Mouse (Mus musculus): Measurements from ENCODE around the gene Mboat2.

Gene Mboat2

DNA sequence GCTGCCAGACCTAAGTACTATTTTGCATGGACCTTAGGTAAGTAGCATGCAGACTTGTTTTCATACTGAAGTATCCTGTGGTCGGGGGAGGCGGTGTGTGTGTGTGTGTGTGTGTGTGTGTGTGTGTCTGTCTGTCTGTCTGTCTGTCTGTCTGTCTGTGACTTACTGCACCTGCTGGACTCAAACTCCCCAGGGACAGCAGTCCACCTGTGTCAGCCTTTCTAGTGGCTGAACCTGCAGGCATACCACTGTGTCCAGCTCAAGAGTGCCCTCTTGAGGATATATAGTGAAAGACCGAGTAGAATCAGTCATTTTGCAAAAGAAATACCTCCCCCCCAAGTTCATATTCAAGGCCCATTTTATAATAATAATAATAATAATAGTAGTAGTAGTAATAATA is 117.7 kb downstream of the Mboat2 start:
- no peak for DNase-seq (ENCODE audit: low spot score in 2 of 2)

DNA sequence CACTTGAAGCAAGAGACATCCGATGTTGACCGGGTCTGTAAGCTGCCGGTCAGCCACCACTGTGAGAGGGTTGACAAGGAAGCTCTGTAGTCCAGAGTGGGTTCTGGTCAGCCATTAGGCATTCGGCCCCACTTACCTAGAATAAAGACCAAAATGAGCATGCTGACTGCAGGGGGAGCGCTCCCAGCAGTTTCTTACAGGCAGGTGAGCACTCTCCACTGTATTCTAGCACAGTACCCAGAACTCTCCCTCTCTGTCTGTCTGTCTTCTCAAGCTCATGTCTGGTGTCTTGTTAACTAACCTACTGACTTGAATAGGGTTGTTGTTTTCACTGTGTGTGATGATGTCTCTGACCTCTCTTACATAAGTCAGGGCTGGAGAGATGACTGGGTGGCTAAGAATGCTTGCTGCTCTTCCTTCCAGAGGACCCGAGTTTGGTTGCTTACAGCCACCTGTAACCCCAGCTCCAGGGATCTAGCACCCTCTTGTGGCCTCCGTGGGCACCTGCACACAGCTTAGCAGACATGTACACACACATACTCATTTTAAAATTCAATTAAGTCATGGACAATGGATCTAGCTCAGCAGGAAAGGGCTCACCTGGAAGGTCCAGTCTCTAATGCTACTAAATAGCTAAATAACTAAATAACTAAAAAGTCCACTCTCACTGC is 119.8 kb downstream of the Mboat2 start:
- no peak for DNase-seq (ENCODE audit: low spot score in 2 of 2)

DNA sequence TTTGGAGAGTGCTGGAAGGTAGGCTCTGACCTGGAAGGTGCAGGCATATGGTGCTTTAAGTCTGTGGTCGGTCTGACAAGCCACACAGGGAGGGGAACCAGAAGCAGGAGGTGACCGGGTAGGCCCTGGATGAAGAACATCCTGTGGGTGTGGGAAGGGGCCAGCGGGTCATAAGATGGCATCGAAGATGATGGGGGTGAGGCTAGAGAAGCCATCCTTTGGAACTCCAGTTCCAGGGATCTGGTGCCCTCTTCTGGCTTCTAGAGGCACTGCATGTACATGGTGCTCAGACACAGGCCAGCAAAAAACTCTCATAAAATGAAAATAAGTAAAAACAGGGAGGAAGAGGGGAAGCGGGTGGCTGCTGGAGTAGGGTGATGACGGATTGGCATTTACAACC is 121.5 kb downstream of the Mboat2 start:
- peak; percentile 38 to 53 for DNase-seq (ENCODE audit: low spot score in 2 of 2)

DNA sequence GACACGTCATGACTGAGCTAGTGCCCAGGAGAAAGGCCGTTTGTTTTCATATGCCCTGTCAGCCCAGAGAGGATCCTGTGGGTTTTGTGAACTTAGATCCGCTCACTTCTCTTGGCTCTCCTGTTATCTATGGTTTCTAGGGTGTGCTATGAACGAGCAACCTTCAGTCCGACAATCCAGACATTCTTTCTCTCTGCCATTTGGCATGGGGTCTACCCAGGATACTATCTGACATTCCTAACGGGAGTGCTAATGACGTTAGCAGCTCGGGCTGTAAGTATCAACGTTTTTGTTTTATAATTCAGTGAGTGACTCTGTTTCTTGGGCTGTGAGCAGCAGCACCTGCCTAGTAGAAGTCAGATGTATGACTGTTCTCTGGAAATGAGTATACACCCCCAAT is 124.5 kb downstream of the Mboat2 start:
- DNase-seq (ENCODE audit: low spot score in 2 of 2), result no peak

DNA sequence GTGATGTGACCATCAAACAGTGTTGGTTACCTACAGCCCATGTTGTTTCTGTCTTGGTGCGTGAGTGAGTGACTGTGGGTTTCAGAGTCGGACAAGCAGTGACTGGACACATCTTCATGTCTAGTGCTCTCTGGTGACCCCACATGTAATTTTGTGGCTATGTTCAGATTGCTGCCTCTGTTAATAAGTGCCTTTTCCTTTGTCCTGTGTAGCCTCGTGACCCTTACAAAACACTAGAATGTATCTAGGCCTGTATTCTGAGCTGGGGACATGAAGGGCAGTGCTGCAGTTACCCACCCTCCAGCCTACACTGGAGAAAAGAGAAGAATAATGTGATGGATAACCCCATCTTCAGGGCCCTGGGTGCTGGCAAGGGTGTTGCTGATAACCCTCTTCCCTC is 127.8 kb downstream of the Mboat2 start:
- no peak for DNase-seq (ENCODE audit: low spot score in 2 of 2)

DNA sequence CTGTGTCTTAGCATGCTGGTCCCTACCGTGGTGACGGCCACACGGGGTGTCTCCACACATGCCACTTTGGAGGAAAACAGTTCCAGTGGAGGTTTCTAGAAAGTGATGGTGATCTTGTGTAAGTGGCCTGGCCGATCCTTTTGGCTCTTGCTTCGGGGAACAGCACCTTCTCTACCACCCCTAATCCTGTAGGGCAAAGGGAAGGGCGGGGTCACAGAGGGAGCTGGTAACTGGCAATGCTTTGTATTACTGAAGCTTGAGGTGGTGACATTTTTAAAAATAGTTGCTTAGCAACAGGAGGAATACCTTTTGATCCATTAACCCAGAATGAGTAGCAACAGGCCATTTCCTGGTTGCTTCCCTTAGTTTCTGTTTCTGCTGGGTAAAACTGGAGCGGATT is 131.1 kb downstream of the Mboat2 start:
- no peak for DNase-seq (ENCODE audit: low spot score in 2 of 2)

DNA sequence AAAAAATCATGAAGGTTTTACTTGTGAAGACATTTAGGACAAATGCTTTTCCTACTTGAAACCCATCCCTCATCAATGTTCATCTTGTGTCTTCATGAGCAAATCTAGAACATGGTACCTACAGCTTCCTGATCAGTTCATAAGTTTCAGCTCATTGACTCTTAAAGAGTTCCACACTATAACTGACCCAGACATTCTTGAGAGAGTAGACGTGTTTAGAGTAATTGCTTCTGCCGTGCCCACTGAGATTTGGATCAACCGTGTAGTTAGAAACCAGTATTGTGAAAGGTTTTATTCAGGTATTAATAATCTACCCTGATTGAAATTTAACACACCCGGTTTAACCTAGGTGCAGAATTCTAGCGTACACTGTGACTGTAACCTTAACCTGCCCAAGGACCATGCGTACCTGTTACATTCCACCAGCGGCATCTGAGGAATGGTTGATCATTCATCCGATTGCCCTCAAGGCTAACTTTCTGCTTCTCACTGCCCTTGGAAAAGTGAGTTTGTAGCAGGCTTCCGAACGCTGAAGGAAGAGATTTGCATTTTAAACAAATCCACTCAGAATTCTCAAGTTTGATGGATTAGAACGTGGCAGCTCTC is 131.8 kb downstream of the Mboat2 start:
- no peak for DNase-seq (ENCODE audit: low spot score in 2 of 2)

DNA sequence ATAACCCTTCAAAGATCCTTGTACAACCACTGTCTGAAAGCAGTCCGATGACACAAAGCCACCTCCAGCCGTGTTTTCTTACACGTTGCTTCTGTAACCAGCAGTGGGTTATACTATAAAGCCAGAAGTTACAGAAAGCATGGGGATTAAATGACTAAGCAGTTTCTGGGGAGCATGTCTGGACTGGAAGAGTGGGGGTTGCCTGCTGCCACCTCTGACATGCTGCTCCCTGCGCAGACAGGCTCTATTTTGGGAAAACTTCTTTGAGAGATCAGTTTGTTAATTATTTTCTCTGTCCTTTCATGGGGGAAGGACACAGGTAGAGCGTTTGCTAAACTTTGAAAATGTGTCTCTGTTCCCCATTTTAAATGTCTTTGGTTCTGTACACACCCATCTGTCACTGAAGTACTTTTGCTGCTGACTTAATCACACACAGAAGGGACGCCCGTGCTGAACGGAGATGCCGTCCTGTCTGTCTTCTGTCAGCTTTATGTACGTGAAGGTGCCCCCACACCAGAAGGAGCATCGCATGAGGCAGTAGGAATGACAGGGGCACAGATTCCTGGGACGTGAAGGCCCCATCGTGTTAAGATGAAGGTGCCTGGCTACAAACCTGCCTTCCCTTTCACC is 132.8 kb downstream of the Mboat2 start:
- peak; percentile 50 to 52 for DNase-seq (ENCODE audit: low spot score in 2 of 2)

DNA sequence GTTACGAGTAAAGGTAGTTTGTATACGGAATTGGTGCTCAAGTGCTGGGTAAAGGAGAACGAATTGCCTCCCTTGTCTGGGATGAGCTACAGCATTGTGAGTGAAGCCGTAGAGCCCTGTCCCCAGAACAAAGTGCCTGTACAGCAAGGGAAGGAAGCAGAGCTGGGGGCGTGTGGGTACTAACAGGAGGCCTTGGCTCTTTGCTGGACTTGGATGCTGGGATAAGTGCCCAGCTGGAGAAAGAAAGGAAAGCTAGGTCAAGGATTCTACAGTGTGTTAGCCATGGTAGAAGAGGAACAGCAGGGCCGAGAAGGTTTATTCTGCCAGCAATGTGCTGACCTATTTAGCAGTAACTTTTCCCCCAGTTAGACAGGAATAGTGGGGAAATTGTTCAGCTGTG is 134.7 kb downstream of the Mboat2 start:
- no peak for DNase-seq (ENCODE audit: low spot score in 2 of 2)

DNA sequence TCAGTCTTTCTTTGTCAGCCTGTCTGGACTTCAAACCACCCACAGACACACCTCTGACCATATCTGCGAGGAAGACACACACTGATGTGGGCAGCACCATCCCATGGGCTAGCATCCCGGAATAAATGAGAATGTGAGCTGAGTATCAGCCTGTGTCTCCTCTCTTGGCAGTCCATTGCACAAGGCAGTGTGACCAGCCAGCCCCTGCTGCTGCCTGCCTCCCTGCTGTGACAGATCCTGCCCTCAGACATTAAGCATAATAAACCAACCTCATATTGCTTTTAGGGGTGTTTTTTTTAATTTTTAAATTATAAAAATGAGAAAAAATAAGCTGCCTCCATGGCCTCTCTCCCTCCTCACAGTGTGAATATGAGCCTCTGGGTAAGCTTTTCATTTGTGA is 135.4 kb downstream of the Mboat2 start:
- DNase-seq (ENCODE audit: low spot score in 2 of 2), result no peak

DNA sequence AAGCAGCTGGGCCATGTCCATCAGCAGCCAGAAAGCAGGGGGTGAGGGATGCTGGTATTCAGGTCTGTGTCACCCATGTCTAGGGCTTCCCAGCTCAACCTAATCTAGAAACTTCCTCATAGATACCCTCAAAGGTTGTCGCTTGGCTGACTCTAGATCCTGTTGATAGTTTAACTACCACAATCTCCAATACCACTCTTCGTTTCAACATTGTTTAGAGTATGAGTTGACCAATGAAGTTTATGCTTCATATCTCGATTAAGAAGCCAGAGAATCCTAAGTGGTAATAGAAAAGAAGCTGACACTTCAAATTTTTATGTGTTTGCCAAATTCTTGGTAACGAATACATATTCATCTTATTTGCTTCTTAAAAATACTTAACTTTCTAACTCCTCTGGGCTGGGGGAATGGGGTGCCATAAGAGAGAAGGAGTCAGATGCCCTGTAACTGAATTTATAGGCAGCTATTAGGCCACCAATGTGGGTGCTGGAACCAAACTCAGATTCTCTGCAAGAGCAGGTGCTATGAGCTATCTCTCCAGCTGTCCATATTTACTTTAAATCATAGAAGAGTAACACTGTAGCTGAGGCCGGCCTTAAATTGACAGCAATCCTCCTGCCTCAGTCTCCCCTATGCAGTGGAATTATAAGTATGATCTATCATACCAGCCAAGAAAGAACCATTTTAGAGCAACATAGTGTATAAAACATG is 141.0 kb downstream of the Mboat2 start:
- no peak for DNase-seq (ENCODE audit: low spot score in 2 of 2)

DNA sequence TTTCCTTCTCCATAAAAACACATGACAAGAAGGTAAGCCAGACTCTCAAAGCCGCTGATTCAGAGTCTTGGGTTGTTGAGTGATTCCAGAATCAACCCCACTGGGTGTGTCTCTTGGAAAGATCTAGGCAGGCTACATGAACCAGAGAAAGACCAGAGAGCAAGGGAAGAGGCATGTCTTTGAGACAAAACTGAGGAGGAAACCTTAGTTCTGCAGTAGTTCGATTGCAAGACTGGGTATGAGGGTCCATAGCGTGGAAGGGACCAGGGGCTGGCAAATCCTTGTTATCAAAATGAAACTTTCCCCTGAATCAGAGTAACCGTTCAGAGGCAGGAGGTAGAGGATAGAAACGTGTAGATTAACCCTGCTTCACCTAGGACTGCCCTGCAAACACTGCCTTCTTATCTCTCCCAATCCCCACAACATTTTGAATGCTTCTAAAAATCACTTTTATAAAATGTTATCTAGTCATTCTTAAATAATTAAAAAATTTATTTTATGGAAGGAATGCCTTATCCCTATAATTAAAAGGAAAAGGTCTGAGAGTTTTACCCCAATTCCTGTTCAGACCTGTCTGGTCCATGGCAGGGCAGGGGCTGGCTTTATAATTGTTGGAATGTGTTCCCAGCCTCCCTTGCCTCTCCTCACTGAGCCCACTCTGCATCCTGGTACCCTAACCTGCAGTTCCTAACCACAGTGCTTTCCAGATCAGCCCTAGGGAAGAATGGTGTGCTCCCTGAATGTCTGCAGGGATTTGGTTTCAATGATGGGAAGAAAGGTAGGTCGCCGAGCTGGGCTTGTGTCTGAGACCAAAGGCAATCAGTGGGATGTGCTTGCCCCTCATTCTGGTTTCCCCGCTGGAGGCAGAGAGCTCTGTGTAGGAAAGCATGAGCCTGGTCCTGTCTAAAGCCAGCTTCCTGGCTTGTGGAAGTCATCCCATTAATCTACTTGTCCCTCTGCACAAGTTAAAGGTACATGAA is 142.0 kb downstream of the Mboat2 start:
- DNase-seq (ENCODE audit: low spot score in 2 of 2), result no peak

DNA sequence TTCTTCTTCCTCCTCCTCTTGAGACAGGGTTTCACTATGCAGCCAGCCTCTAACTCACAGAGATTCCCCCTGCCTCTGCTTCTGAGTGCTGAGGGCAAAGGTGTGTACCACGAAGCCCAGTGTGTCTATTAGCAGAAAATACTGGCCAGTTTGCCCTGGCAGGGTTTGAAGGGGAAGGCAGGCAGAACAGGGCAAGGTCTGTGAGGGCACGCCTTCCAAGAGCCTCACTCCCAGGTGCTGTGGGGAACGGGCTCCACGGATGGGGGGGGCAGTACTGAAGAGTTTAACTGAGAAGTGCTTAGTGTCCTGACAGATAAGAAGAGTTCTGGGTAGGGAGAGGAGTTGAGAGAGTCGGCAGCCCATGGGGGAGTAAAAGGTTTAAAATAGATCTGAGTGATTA is 142.9 kb downstream of the Mboat2 start:
- no peak for DNase-seq (ENCODE audit: low spot score in 2 of 2)

DNA sequence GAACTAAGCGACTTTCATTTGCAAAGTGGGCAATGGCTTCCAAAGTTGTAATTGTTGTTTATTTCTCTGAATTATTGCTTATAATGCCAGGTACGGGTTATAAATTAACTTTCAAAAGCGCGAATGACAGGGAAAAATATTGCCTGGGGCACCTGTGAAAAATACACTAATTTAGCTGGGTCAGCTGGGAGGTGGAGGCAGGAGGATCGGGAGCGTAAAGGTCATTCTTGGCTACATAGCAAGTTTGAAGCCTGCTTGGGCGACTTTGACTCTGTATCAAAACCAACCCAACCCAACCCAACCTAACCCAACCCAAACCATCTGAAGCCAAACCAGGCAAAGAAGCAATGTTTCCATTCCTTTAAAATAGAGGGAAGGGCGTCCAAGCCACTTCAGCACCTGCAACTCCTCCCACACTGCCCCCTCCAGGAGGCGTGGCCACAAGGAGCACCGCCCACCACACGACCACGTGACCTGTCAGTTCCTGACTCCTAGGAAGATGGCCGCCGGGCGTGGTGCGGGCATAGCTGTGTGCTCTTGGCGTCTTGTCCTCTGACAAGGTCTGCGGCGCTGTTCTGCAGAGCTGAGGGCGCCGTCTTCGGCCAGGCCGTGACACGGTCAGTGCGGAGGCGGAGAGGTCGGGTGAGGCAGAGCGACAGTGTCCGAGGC is 143.9 kb downstream of the Mboat2 start, which contains the start of gene Kidins220:
Gene Kidins220 (plus strand): TSS at position 480 of the 669 bp plus-strand sequence.
- peak; percentile 93 to 94 for DNase-seq (ENCODE audit: low spot score in 2 of 2)

DNA sequence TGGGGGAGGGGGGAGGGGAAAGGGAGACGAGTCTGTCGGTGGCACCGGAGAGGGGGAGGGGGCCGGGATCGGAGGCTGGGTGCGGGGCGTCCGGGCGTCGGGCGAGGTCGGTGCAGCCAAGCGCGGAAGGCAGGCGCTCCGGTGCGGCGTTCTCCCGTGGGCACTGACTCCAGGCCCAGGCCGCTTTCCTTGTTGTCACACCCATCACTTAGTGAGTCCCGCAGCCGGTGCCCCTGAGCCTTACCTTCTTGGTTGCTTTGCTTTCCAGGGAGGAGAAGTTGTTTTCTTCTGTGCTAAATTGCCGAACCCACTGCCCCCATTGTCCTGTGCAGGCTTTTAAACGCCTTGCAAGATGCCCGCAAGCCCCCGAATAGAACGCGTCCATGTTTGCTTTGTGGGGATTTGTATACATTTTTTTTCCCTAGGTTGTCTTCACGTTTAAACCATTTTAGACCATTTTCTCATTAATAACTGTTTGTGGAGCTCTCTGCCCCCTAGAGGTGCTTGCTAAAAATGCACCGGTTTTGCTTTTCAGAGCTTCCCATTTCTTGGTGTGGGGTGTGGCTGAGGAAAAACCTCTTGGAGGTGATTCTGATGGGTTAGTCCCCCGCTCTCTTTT is 144.5 kb downstream of the Mboat2 start:
- peak; percentile 59 to 62 for DNase-seq (ENCODE audit: low spot score in 2 of 2)

DNA sequence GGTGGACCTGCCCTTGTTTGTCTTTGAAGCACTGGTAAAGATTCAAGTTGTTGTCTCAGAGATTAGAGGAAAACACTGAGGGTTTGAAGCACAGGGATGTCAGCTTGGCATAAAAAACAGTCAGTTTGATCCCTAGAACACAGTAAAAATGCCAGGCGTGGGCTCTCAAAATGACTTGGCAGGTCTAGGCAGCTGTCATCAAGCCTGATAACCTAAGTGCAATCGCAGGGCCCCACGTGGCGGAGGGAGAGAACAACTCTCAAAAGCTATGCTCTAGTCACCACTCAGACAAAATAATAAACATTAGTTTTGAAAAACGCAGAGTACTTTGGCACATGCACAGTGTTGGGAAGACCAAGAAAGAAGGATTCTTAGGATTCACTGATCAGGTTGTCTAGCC is 154.5 kb downstream of the Mboat2 start:
- DNase-seq (ENCODE audit: low spot score in 2 of 2), result no peak

DNA sequence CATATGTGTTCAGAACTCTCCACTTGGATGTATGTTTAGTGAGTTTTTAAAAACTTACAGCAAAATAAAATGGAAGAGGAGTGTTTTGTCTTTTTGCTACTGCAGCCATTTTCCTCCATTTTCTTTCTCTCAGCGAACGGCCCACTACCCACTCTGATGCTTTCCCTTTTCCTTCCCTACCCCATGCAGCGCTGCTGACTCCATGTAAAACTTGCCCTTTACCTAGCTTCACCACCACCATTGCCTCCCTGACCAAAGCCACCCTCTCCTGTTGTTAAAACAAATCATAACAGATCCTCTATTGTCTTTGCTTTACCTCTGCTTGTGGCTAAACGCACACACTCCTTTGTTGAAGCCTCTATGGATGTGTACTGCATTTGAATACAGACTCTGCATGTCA is 164.7 kb downstream of the Mboat2 start:
- no peak for DNase-seq (ENCODE audit: low spot score in 2 of 2)

DNA sequence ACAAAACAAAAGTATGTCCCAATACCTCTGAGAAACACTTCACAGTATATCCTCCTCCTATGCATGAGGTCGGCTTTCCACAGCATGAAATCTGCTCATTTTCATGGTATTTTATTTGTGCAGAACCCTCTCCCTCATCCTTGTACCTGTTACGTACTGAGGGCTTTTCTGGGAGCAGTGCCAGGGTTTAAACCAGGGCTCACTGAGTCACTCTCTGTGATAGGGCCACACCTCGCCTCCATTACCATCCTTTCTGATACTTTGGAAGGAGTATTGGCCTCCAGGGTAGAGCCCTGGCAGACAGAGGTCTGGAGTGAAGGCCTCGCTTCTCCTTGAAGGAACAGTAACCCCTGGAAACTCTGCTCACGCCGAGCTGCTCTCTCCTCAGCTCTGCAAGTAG is 174.7 kb downstream of the Mboat2 start:
- DNase-seq (ENCODE audit: low spot score in 2 of 2), result no peak

DNA sequence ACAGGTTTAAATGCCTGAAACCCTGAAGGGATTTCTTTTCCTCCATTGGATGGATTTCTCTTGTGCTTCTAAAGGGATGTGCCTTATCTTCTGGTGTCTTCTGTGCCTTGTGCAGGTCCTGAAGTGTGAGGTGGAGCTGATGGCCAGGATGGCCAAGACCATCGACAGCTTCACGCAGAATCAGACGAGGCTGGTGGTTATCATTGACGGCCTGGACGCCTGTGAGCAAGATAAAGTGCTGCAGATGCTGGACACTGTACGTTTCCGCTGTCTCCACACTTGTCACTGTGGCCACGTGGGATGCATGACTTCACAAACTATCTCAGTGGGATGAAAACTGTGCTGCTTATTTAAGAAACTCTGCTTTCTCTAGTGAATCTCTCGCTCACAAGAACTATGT is 179.3 kb downstream of the Mboat2 start:
- no peak for DNase-seq (ENCODE audit: low spot score in 2 of 2)

DNA sequence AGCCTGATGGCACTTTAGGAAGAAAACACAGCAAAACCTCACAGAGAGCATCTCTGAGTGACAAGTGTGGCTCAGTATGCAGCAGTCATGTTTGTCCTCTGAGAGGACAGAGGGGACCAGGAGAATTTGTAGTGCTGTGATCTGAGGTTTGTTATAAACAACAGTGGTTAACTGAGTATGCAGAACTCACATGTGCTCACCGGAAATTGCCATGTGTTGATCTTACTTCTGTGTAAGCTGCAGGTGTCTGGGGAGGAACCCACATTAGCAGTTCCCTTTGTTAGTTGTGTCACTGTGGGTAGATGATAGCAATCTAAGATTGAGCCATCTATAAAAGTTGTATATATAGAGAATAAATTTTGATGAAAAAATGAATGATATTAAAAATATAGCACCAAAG is 179.7 kb downstream of the Mboat2 start:
- DNase-seq (ENCODE audit: low spot score in 2 of 2), result no peak
